Mouse (Mus musculus) G1E (cell line): ENCODE results near the gene Gm11042.

Experiments used
- CTCF ChIP-seq: IDR thresholded peaks from 2 replicates; pipeline ENCODE4 v1.5.1; 2012; ENCODE audit warnings: low read depth, low read length, inconsistent platforms, mixed read lengths
- POLR2AphosphoS5 ChIP-seq: IDR thresholded peaks from 2 replicates; pipeline ENCODE4 v1.6.1; 2012; ENCODE audit warnings: low read depth, low read length, inconsistent platforms; ENCODE audit not compliant: insufficient replicate concordance

GRCm38 (mm10) chr12:74272545-74272944 is 43.6 kb downstream of the Gm11042 start:
- TF ChIP-seq CTCF = no peak
- TF ChIP-seq POLR2AphosphoS5 = no peak
